Mouse (Mus musculus): ENCODE measurements around the gene H2-DMb2. TPM values are rescaled to one million over a fixed set of nuclear protein-coding genes. Genes with fewer than 3 reads are reported as not detected.

H2-DMb2 gene
- total and polyA plus RNA-seq, 2 experiments from 2014 or later: 1.0 to 2.4 TPM

GRCm38 (mm10) chr17:34109038-34109805, 33.9 kb upstream of the H2-DMb2 start:
- ATAC-seq (peak; percentile 61), DNase-seq (peak; percentile 59)
- Histone ChIP-seq H3K4me2 (ENCODE audit: low read depth) (no peak overlapping the region), H3K4me1 (ENCODE audit: insufficient read depth) (0 out of 2 replicates have a peak, but pooled peaks cover 4% of the 10 kb centered on the region), H3K9me3 (ENCODE audit: low read length) (no peaks in the 10 kb centered on the region), H3K27ac (ENCODE audit: low read depth, low read length) (peak overlapping the region; percentile 54; the same call in 1 of the 2 replicates), H3K36me3 (ENCODE audit: insufficient read depth) (peaks cover 51% of the 10 kb centered on the region), H3K27me3 (ENCODE audit: insufficient read depth, low read length) (no peaks in the 10 kb centered on the region), H3K4me3 (ENCODE audit: low read depth, low read length) (no peak overlapping the region), H3K9ac (0 out of 2 replicates have a peak overlapping the region, but pooled peaks have one; percentile 10)
- peak; percentile 47 for TF ChIP-seq CTCF (IDR thresholded peaks at IDR 0.05; ENCODE audit: low read depth)
- WGBS: 70% methylated on average over 14 of the region's 14 CpGs

DNA sequence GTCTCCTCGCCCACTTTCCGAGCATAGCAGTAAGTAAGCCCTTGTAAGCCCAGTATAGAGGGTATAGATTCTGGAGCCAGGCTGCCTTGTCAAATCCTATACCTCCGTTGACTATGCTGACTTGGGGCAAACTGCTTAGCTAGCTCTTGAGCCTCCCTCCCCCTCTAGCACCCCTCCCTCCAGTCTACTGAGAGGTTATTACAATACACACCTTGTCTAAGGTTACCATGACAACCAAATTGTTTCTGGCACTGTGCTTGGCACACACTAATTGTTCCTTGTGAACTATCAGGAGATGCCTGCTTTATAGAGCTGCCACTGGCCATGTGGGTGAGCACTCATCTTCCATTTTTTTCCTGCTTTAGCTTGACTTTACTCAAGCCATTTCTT, 33.3 kb upstream of the H2-DMb2 start:
- TF ChIP-seq CTCF (IDR thresholded peaks at IDR 0.05; ENCODE audit: low read depth): no peak
- 0 out of 2 replicates have a peak, but pooled peaks cover 4% of the 10 kb centered on the region for H3K4me1 ChIP-seq (ENCODE audit: insufficient read depth)
- DNase-seq (no peak), ATAC-seq (peak; percentile 39)
- no peak overlapping the region for H3K4me3 ChIP-seq (ENCODE audit: low read depth, low read length)
- H3K4me2 ChIP-seq (ENCODE audit: low read depth): no peak overlapping the region
- H3K9me3 ChIP-seq (ENCODE audit: low read length): no peaks in the 10 kb centered on the region
- H3K36me3 ChIP-seq (ENCODE audit: insufficient read depth): peaks cover 57% of the 10 kb centered on the region
- H3K27ac ChIP-seq (ENCODE audit: low read depth, low read length): peak overlapping the region; percentile 54
- 53% methylated on average over 3 of the region's 3 CpGs for WGBS
- H3K9ac ChIP-seq: 0 out of 2 replicates have a peak overlapping the region, but pooled peaks have one; percentile 10
- H3K27me3 ChIP-seq (ENCODE audit: insufficient read depth, low read length): no peaks in the 10 kb centered on the region

- no peaks in the 10 kb centered on the region for H3K27me3 ChIP-seq (ENCODE audit: insufficient read depth, low read length)
- 0 out of 2 replicates have a peak, but pooled peaks cover 4% of the 10 kb centered on the region for H3K4me1 ChIP-seq (ENCODE audit: insufficient read depth)
- 0 out of 2 replicates have a peak overlapping the region, but pooled peaks have one; percentile 1 for H3K9ac ChIP-seq
- no peak overlapping the region for H3K4me3 ChIP-seq (ENCODE audit: low read depth, low read length)
- 45% methylated on average over 8 of the region's 8 CpGs for WGBS
- TF ChIP-seq CTCF (IDR thresholded peaks at IDR 0.05; ENCODE audit: low read depth): no peak
- peak overlapping the region; percentile 35; the same call in 1 of the 2 replicates for H3K27ac ChIP-seq (ENCODE audit: low read depth, low read length)
- H3K9me3 ChIP-seq (ENCODE audit: low read length): no peaks in the 10 kb centered on the region
- H3K4me2 ChIP-seq (ENCODE audit: low read depth): no peak overlapping the region
- DNase-seq (no peak), ATAC-seq (peak; percentile 5; the same call in 1 of the 2 replicates)
- H3K36me3 ChIP-seq (ENCODE audit: insufficient read depth): peaks cover 62% of the 10 kb centered on the region
These were observed 32.8 kb upstream of the H2-DMb2 start for GRCm38 (mm10) chr17:34110309-34110708.

DNA sequence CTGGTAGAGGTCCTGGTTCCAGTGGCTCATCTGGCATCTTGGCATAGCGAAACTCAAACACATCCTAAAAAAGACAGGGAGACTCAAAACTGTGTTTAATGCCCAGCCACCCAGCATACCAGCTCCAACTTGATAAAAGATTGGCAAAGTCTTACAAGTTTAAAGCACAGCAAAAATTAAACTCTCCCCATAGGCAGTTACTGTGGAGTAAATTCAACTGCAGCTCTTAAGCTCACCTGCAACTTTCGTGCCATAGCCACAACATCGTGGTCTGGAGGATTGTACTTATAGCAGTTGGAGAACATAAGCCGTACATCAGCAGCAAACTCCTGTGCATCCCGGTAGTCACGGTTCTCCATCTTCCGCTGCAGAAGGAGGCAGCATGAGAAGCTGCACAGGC, 29.0 kb upstream of the H2-DMb2 start:
- Histone ChIP-seq H3K4me3 (ENCODE audit: low read depth, low read length) (no peak overlapping the region), H3K27ac (ENCODE audit: low read depth, low read length) (no peak overlapping the region), H3K36me3 (ENCODE audit: insufficient read depth) (peaks cover 84% of the 10 kb centered on the region), H3K27me3 (ENCODE audit: insufficient read depth, low read length) (no peaks in the 10 kb centered on the region), H3K9ac (no peak overlapping the region), H3K9me3 (ENCODE audit: low read length) (no peaks in the 10 kb centered on the region), H3K4me2 (ENCODE audit: low read depth) (no peak overlapping the region), H3K4me1 (ENCODE audit: insufficient read depth) (peaks cover 7% of the 10 kb centered on the region; the same call in 1 of the 2 replicates)
- DNase-seq (no peak), ATAC-seq (no peak)
- TF ChIP-seq CTCF (IDR thresholded peaks at IDR 0.05; ENCODE audit: low read depth): no peak
- 93% methylated on average over 7 of the region's 7 CpGs for WGBS

GRCm38 (mm10) chr17:34116736-34117370, 26.3 kb upstream of the H2-DMb2 start:
- Histone ChIP-seq H3K27me3 (ENCODE audit: insufficient read depth, low read length) (no peaks in the 10 kb centered on the region), H3K36me3 (ENCODE audit: insufficient read depth) (peaks cover 59% of the 10 kb centered on the region), H3K9ac (peak overlapping the region; percentile 76), H3K9me3 (ENCODE audit: low read length) (no peaks in the 10 kb centered on the region), H3K4me1 (ENCODE audit: insufficient read depth) (peaks cover 4% of the 10 kb centered on the region; the same call in 1 of the 2 replicates), H3K4me2 (ENCODE audit: low read depth) (peak overlapping the region; percentile 85), H3K4me3 (ENCODE audit: low read depth, low read length) (peak overlapping the region; percentile 72), H3K27ac (ENCODE audit: low read depth, low read length) (no peak overlapping the region)
- 24% methylated on average over 7 of the region's 7 CpGs for WGBS
- no peak for TF ChIP-seq CTCF (IDR thresholded peaks at IDR 0.05; ENCODE audit: low read depth)
- DNase-seq (no peak), ATAC-seq (no peak)

DNA sequence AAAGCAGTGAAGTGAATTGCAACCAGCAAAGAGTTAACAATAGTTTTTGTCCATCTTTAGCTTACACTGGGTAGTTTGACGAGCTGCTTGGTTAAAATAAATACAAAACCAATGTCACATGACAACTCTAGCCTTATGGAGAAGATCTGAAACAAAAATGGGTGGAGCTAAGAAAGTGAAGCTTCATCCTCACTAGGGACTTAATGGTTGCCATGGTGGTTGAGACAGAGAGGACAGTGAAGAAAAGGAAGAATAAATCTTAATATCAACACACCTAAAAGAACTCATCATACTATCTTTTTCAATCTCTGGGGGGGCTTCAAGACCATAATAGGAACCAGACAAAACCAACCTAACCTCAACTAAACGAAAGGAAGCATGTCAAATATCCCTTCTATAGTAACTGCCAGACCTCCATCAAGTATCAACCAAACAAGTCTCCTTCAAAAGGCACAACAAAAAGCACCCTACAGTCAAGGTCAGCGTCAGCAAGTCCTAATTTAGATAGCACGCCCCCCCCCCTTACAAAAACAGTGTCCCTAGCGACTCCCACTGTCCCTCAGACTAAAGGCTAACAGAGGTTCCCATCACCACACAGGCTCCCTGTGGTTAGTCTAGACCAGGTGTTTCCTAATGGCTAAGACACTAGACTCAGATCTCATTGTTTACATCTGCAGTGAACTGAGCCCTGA, 25.5 kb upstream of the H2-DMb2 start:
- H3K4me2 ChIP-seq (ENCODE audit: low read depth): peak overlapping the region; percentile 85
- H3K9ac ChIP-seq: peak overlapping the region; percentile 76
- no peak for DNase-seq
- H3K36me3 ChIP-seq (ENCODE audit: insufficient read depth): peaks cover 51% of the 10 kb centered on the region
- no peak for TF ChIP-seq CTCF (IDR thresholded peaks at IDR 0.05; ENCODE audit: low read depth)
- WGBS: 1% methylated on average over 5 of the region's 5 CpGs
- peak overlapping the region; percentile 72 for H3K4me3 ChIP-seq (ENCODE audit: low read depth, low read length)
- H3K9me3 ChIP-seq (ENCODE audit: low read length): no peaks in the 10 kb centered on the region
- no peaks in the 10 kb centered on the region for H3K27me3 ChIP-seq (ENCODE audit: insufficient read depth, low read length)
- peaks cover 4% of the 10 kb centered on the region; the same call in 1 of the 2 replicates for H3K4me1 ChIP-seq (ENCODE audit: insufficient read depth)
- ATAC-seq: no peak
- 0 out of 2 replicates have a peak overlapping the region, but pooled peaks have one; percentile 85 for H3K27ac ChIP-seq (ENCODE audit: low read depth, low read length)

Data from forebrain, postnatal 0 days (tissue).